Mouse (Mus musculus) urinary bladder, postnatal 25 days (tissue): ENCODE results near the gene Tarbp1.
"Not testable (repeated sequence)": the region's sequence is repeated elsewhere in the genome, so short reads cannot be mapped to it uniquely, and the experiment has no call there.

ENCODE experiments used
- DNase-seq: peaks from one replicate; pipeline ENCODE4 v3.0.0; 2022; ENCODE audit warnings: low spot score

Tarbp1 gene

DNA sequence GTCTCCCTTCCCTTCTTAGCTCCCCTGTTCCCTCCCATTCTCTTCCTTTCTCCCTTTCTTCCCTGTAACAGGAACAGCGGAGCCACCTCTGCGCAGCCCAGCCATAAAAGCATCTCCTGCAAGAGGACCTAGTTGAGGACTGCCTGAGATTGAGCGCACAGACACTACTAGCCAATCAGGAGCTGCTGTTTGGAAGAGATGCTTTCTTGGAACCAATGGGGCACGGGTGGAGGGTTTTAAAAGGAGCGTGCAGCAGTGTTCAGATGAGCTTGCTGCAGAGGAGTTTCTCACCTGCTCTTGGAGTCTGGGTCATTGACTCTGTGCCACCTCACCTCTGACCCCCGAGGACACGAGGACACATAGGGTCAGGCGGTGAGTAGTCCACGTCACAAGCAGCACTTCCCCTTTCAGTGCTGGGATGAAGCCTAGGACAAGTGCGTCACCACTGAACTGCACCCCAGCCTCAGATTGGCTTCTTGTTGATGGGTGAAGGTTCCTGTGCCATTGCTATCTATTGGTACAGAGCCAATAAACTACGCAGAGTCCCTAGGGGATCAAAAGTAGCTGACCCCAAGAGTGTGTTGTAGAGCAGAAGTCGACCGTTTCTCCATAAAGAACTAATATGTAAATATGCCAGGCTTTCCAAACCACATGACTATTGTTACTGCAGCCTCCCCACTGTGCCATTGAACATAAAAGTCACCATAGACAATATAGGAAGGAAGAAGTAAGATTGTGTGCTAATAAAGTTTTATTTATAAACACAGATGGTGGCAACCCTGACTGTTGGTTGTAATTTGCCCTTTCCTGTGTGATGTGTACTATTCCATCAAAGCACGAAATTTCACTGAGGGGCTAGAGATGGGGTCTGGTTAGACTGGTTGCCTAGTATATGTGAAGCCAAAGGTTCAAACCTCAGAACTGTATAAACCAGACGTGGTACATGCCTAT, 19.6 kb upstream of the Tarbp1 start:
- DNase-seq: no peak

- DNase-seq: peak; percentile 66
Observed at GRCm38 (mm10) chr8:126482938-126483337, 8.1 kb upstream of the Tarbp1 start.

DNA sequence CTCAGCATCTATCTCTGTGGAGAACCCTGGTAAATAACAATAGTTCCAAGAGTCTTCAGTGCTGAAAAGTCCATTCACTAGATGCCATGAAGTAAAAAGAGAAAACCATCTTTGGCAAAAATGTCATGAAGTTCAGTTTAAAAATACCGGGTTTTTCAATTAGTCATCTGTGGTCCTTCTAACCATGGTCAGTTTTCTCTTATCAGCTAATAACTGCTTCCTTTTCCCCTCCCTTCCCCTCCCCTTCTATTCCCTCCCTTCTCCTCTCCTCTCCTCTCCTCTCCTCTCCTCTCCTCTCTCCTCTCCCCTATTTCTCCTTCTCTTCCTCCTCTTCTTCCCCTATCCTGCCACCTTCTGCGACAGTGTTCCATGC, 7.5 kb upstream of the Tarbp1 start:
- no peak for DNase-seq

GRCm38 (mm10) chr8:126481494-126482347, 6.9 kb upstream of the Tarbp1 start:
- DNase-seq: peak; percentile 56

DNA sequence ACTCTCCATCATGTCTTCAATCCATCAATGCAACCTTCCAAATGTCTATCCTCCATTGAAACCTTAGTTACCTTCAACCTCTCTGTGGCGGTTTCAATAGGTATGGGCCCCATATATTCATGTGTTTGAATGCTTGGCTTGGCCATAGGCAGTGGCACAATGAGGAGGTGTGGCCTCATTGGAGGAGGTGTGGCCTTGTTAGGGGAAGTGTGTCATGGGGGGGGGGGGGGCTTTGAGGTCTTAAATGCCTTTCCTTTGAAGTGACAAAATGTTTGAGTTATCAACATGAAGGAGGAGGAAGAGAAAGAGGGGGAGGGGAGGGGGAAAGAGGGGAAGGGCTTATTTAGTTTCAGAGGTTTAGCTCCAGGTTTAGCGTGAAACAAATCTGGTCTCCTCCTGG, 5.5 kb upstream of the Tarbp1 start:
- no peak for DNase-seq

DNA sequence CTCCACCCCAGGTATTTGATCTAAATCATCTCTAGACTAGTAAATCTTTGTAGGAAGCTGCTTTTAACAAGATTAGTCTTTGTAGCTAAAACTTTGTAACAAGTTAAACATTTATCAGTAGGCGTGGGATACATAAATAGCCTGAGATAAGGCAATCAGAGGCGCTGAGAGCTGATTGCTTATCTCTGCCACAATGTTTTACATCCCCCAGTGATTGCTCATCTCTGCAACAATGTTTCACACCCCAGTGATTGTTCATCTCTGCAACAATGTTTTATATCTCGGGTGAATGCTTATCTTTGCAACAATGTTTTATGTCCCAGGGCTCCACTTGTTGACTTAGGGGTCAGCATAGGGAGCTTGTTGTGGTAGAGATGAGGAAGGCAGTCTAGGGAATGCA, 3.8 kb upstream of the Tarbp1 start:
- DNase-seq: no peak

DNA sequence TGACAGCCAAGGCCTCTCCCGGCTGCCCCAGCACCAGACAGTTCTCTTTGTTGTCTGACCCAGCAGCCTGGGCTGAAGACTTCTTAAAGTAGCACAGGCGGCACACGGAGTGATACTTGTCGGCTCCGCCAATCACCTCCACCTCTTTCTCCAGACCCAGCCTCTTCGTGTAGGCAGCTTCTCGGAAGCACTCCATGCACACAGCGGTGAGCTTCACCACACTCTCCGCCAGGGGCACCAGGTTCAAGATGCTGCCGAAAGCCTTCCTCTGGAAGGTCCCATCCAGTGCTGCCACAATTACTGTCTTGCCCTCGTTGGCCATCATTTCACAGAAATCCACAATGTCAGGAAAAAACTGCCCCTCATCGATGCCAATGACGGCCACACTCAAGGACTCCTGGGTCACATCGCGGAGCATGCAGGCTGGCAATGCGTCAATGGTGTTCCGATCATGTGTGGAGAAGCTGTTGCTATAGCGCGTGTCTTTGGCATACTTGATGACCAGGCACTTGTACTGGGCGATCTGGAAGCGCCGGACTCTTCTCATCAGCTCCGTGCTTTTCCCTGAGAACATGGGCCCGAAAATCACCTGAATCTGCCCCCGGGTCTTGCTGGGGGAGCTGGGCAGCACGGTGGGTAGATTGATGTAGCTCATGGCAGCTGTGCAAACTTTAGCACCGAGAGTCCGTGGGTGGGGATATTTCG, 1.4 kb upstream of the Tarbp1 start:
- not testable (repeated sequence) for DNase-seq

DNA sequence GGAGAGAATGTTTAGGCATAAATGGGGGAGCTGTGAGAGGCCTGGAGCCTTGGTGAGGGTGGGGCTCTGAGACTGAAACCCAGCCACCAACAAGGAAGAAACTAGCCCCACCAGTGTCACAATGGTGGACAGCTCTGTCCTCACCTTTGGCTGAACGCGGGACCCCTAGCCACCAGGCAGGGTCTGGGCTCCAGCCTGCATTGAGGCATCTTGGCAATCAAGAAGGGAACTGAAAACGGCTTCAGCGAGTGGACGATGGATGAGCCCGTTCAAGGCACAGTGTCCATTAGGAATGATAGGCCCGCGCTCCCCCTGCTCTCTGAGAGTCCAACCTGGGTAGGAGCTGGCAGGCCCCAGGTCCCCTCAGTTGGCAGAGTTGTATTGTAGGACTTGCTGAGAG, 873 bp upstream of the Tarbp1 start:
- DNase-seq: not testable (repeated sequence)

GRCm38 (mm10) chr8:126473802-126474298, 1.0 kb downstream of the Tarbp1 start:
- no peak for DNase-seq

- no peak for DNase-seq
Observed at GRCm38 (mm10) chr8:126464071-126464470, 10.8 kb downstream of the Tarbp1 start.

DNA sequence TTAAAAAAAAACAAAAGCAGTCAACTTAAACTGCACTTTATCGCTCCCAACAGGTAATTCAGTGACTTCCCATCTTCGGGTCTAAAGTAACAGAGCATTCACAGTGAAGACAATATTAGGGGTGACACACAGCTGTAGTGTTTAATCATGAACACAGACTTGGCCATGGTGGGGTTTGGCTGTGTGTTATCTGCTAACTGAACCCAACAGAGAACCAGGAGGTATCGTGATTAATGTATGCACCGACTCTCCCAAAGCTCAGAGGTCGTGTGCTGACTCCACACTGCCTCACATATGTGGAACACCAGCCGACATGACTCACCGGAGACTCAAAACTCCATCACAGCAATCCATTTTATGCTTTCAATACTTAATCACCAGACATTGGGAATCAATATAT, 13.1 kb downstream of the Tarbp1 start:
- DNase-seq: no peak

DNA sequence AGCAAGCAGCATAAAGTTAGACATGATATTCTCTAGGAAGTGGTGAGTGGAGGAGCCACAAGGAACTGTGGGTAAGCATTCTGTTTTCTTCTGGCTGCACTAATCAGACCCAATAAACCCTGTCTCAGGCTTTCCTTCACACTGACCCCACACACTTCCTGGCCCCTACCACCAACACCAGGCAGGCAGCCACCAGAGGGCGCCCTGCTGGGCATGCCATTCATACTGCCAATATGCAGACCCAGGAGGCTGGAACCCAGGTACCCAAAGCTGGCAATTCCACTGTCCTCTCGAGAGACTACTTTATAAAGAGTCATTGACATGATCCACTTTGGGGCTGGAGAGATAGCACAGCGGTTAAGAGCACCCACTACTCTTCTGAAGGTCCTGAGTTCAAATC, 14.6 kb downstream of the Tarbp1 start:
- DNase-seq: peak; percentile 40

DNA sequence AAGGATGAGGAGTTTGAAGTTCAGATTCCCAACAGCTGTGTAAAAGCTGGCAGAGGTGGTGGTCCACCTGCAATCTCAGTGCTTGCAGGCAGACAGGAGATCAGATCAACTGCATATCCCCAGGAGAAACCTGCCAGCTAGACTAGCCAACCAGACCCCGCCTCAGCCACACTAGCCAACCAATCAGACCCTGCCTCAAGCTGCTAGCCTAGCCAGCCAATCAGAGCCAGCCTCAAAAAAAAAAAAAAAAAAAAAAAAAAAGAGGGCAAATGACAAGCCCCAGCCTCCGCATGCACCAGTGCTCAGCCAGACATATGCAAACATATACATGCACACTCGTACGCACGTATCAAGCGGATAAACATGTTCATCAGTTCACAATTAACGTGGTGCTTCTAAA, 19.5 kb downstream of the Tarbp1 start:
- DNase-seq: no peak

- DNase-seq: no peak
Observed at GRCm38 (mm10) chr8:126451158-126451557, 23.7 kb downstream of the Tarbp1 start.

DNA sequence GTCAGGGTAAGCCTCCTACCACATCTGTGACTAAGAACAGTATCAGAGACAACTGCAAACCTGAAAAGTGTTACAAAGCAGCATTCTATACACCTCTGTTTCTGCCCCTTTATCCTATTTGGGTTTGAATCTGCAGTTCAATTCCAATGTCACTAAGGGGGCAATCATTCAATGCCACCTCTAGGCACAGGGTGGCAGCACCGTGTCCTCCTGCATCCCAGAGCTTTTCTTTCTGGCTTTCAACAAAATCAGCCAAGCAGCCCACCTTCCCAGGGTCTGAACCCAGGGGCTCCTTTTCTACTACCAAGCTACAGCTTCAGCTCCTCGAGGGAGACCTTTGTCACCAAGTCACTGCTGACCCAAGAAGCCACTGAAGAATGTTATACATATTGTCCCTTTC, 35.9 kb downstream of the Tarbp1 start:
- no peak for DNase-seq

DNA sequence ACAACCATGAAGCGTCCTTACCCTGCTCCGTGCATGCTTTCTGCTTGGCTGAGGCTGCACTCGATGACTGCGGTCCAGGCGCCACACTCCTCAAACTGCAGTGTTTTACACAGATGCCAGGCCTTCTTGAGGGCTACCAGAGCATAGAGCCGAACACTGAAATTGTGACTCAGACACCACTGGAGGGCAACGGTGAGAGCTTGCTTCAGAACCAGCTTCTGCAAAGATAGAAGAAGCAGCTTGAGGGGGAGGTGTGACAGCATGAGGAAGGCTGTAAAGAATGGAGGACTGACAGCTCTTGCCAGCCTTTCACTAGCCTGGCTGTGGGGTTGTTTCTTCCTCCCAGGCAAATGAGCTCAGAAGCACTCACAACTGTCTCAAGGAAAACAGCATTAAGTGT, 41.0 kb downstream of the Tarbp1 start:
- DNase-seq: no peak

GRCm38 (mm10) chr8:126429635-126430034, 45.2 kb downstream of the Tarbp1 start:
- DNase-seq: no peak

DNA sequence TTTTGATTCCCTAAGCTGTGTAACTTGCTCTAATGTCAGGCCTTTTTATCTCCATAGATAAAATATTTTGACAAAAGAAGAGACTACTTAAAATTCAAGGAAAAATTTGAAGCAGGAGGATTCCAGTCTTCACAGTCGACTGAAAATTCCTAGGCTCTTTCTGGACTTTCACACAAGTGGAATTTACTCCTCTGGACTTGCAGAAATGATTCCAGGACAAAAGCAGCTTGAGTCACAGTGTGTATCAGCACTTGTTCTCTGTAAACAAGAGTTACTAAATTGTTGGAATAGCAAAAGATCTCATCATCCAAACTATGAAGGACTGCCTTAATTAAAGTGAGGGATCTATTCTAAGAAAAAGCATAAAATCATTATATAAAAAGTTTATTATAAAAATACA, 49.9 kb downstream of the Tarbp1 start:
- no peak for DNase-seq

GRCm38 (mm10) chr8:126424163-126424562, 50.7 kb downstream of the Tarbp1 start:
- no peak for DNase-seq

GRCm38 (mm10) chr8:126422920-126423300, 52.0 kb downstream of the Tarbp1 start:
- peak; percentile 4 for DNase-seq

DNA sequence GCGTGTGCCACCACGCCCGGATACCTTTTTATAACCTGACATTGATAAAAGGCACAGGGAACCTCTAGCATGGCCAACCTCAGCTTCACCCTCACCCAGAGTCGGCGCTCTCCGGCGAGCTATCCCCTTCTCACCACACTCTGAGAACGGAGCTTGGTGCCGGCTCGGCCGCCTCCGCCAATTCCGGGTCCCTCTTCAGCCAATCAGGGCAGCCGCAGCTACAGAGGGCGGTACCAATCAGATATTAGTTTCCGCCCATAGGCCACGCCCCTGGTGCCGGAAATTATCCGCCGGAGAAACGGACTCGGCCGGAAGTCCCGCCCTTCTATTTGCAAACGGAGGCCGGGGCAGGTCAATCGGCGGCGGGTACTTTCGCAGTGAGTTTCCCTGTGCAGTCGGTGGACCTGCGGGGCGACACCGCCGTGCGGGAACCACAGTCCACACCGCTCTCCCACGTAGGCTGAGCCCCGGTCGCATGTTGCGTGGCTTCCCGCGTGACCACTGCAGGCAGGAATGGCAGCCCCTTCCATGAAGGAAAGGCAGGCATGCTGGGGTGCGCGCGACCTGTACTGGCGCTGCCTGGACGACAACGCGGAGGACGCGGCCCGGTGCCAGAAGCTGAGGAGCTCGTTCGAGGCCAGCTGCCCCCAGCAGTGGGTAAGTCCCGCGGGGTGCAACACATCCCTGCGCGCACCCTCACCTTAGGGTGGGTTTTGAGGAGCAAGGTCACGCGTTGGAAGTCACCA, 52.5 kb downstream of the Tarbp1 start, which contains the start of gene Coa6:
TSS of gene Coa6 (plus strand) at position 342 of the 746 bp plus-strand sequence.
- peak; percentile 97 for DNase-seq
